Mouse (Mus musculus): ENCODE measurements around the gene Trpc3. TPM values are rescaled to one million over a fixed set of nuclear protein-coding genes. Genes with fewer than 3 reads are reported as not detected.
"Not testable (repeated sequence)": the region's sequence is repeated elsewhere in the genome, so short reads cannot be mapped to it uniquely, and the experiment has no call there.

Trpc3 gene
- polyA plus RNA-seq, 1 experiment from 2014 or later, result 3.2 TPM

DNA sequence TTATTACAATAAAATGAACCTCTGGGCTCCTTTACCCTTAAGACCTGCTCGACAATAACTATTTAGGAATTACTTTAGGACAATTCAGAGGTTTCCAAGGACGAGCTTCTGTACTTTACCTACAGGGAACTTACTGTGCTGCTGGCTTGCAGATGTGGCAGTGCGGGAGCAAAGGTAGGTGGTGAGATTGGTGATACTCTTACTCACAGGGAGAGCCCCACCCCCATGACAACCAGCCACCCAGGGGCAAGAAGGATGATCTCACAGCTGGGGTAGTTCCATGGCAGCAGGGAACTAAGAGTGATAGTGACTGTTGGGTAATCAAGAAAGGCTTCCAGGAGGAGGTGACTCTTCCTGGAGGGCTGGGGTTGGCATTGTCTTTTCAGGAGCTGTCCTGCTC is 46.6 kb downstream of the Trpc3 start:
- Histone ChIP-seq H3K9ac (no peak overlapping the region), H3K4me1 (no peaks in the 10 kb centered on the region), H3K9me3 (no peaks in the 10 kb centered on the region), H3K4me2 (replicated peaks) (no peak overlapping the region), H3K27ac (no peak overlapping the region), H3K4me3 (no peak overlapping the region), H3K36me3 (no peaks in the 10 kb centered on the region), H3K27me3 (no peaks in the 10 kb centered on the region)
- no peak for ATAC-seq (ENCODE audit: low FRiP score, low read depth)
- WGBS, result 75% methylated on average over 3 of the region's 3 CpGs

DNA sequence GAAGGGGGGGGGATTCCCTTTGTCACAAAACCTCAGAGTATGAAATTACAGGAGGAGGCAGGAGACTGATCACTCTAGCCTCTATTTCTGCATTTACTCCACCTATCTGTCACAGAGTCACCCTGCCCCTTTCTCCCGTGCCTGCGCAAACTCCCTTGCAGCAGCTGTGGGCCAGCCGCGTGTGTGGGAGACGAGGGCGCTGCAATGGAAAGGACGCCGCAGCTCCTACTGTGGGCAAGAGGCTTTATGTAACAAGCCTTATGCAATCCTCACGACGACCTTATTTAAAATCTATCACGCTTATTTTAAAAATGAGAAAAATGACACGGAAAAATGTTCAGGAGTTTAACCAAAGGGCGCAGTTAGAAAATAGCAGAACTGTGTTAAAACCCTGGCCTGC is 47.2 kb downstream of the Trpc3 start:
- no peaks in the 10 kb centered on the region; the same call in 1 of the 2 replicates for H3K9me3 ChIP-seq
- H3K36me3 ChIP-seq, result no peaks in the 10 kb centered on the region
- H3K4me2 ChIP-seq (replicated peaks), result no peak overlapping the region
- no peak overlapping the region for H3K4me3 ChIP-seq
- no peak overlapping the region for H3K27ac ChIP-seq
- no peaks in the 10 kb centered on the region for H3K27me3 ChIP-seq
- ATAC-seq (ENCODE audit: low FRiP score, low read depth), result no peak
- no peak overlapping the region for H3K9ac ChIP-seq
- 71% methylated on average over 13 of the region's 13 CpGs for WGBS
- no peaks in the 10 kb centered on the region for H3K4me1 ChIP-seq

DNA sequence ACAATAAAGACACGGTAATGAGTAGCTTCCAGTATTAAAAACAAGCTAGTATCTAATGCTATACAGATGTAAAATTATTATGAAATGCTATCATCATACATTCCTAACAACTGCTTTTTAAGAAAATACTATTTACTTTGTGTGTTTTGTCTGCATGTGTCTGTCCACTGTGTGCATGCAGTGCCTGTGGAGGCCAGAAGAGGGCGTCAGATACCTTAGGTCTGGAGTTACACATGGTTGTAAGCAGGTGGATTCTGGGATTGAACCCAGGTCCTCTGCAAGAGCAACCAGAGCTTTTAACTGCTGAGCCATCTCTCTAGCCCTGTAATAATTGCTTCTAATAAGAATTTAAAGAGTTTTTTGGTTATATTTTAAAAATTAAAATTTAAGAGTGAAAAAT is 49.2 kb downstream of the Trpc3 start:
- Histone ChIP-seq H3K36me3 (no peaks in the 10 kb centered on the region), H3K27ac (no peak overlapping the region), H3K9ac (no peak overlapping the region), H3K9me3 (no peaks in the 10 kb centered on the region; the same call in 1 of the 2 replicates), H3K27me3 (no peaks in the 10 kb centered on the region), H3K4me2 (replicated peaks) (no peak overlapping the region), H3K4me1 (no peaks in the 10 kb centered on the region), H3K4me3 (no peak overlapping the region)
- ATAC-seq (ENCODE audit: low FRiP score, low read depth), result no peak
- 62% methylated on average over 2 of the region's 2 CpGs for WGBS

DNA sequence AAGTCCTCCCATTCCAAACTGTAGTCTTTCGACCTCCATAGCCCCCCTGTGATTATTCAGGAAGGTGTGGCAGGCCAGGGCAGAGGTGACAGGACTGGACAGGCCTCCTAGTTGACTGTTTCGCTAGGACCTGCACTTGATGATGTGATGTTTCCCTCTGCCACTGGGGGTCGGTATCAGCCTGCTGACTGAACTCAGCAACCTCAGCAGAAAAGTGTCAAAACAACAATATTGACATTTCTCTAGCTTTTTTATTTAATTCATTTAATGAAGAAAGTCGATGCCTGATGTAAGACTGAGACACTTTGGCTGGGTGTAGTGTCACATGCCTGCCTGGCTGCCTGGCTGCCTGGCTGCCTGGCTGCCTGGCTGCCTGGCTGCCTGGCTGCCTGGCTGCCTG is 54.5 kb downstream of the Trpc3 start:
- Histone ChIP-seq H3K4me3 (no peak overlapping the region), H3K4me1 (no peaks in the 10 kb centered on the region), H3K27ac (no peak overlapping the region), H3K9me3 (no peaks in the 10 kb centered on the region; the same call in 1 of the 2 replicates), H3K27me3 (no peaks in the 10 kb centered on the region), H3K36me3 (no peaks in the 10 kb centered on the region), H3K9ac (no peak overlapping the region), H3K4me2 (replicated peaks) (no peak overlapping the region)
- 18% methylated on average over 4 of the region's 4 CpGs for WGBS
- ATAC-seq (ENCODE audit: low FRiP score, low read depth), result no peak

DNA sequence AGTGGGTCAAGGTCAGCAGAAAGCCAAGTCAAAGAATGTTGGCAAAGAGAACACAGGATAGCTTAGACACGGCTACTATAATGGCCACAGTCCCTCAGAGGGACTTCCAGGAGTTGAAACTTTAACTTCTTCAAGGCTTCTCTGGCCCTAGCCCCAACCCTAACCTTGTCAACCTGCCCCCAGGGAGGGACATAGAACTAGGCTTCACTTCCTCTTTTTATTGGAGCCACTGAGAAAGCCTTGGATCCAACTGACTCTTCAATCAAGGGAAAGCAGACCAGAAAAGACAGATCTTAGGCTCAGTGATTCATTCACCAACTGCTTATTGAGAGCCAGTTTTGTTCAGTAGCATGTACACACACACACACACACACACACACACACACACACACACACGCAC is 63.2 kb downstream of the Trpc3 start:
- no peak overlapping the region for H3K27ac ChIP-seq
- H3K9me3 ChIP-seq, result no peaks in the 10 kb centered on the region
- no peaks in the 10 kb centered on the region for H3K27me3 ChIP-seq
- no peaks in the 10 kb centered on the region for H3K36me3 ChIP-seq
- H3K4me2 ChIP-seq (replicated peaks), result no peak overlapping the region
- whole genome bisulfite sequencing, result 81% methylated on average over 2 of the region's 2 CpGs
- no peak for ATAC-seq (ENCODE audit: low FRiP score, low read depth)
- no peaks in the 10 kb centered on the region for H3K4me1 ChIP-seq
- no peak overlapping the region for H3K4me3 ChIP-seq
- no peak overlapping the region for H3K9ac ChIP-seq

DNA sequence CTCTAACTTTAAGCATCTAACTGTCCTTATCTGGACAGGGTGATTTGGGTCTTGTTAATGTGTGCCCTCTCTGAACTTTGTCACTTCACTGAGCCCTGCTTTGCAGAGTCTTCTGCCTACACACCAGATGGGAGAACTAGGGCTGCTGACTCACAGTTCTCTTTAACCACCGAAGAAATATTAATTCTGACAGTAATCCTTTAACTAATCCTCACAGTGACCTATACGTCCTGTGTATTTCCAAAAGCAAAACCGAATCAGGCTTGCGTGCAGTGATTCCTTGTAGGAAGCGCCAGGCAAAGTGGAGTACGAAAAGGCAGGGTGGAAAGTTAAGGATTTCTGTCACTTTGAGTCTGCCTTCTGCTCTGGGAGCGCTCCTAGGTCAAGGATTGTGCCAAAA is 71.8 kb downstream of the Trpc3 start:
- H3K4me2 ChIP-seq (replicated peaks), result no peak overlapping the region
- no peak for ATAC-seq (ENCODE audit: low FRiP score, low read depth)
- H3K27ac ChIP-seq, result no peak overlapping the region
- H3K27me3 ChIP-seq, result no peaks in the 10 kb centered on the region
- no peak overlapping the region for H3K4me3 ChIP-seq
- no peaks in the 10 kb centered on the region for H3K9me3 ChIP-seq
- no peak overlapping the region for H3K9ac ChIP-seq
- H3K4me1 ChIP-seq, result peaks cover 3% of the 10 kb centered on the region; the same call in 1 of the 2 replicates
- 73% methylated on average over 7 of the region's 7 CpGs for WGBS
- H3K36me3 ChIP-seq, result no peaks in the 10 kb centered on the region

DNA sequence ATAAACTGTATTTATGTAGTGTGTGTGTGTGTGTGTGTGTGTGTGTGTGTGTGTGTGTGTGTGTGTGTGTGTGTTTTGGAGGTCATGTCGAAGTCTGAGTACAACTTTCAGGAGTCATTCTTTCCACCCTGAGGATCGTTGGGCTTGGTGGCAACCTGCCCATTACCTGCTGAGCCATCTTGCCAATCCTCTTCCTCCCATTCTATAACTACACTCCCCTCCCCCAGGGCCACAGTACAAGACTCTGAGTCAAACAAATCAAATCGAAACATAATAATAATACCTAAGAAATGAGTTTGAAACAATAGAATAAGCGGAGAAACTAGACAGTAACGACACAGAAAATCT is 76.1 kb downstream of the Trpc3 start:
- H3K9ac ChIP-seq, result no peak overlapping the region
- no peak overlapping the region for H3K4me3 ChIP-seq
- 71% methylated on average over 4 of the region's 5 CpGs for WGBS
- H3K36me3 ChIP-seq, result no peaks in the 10 kb centered on the region
- ATAC-seq (ENCODE audit: low FRiP score, low read depth), result no peak
- peak overlapping the region; percentile 69 for H3K4me2 ChIP-seq (replicated peaks)
- no peaks in the 10 kb centered on the region for H3K27me3 ChIP-seq
- no peaks in the 10 kb centered on the region for H3K9me3 ChIP-seq
- peaks cover 9% of the 10 kb centered on the region; the same call in 1 of the 2 replicates for H3K4me1 ChIP-seq
- H3K27ac ChIP-seq, result no peak overlapping the region

DNA sequence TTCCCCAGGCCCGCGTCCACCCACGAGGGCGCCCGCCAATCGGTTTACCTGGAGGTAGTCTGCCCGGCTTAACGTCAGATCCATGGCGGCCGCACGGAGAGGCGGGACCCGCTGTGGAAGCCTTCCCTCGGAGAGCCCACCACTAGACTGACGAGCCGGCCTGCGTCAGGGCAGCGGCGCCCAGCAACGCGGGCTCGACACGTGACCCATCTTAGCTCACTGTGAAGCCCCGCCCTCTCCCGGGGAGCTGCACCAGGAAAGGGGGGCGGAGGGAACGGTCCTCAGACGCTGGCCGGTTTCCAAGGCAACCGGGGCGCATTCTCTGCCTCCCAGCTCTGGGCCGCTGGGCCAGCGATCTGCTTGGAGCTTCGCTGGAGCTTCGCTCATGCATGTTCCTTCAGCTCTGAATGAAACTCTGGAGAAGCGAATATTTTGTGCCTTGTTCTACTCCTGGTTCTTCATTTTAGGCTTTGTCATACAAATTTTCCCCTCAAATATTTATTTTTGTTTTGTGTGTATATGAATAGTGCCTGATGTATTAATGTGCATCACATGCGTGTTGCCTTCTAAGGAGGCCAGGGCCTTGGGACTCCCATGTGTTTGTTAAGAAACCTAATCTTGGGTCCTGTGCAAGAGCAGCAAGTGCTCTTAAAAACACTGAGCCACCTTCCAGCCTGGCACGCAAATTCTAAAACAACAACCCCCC is 76.6 kb downstream of the Trpc3 start, which contains the start of gene Bbs7:
Gene Bbs7 (minus strand): TSS at position 276 of the 706 bp plus-strand sequence.
- H3K9me3 ChIP-seq, result no peaks in the 10 kb centered on the region
- peak within 1 kb of the TSS; percentile 73 for H3K9ac ChIP-seq
- WGBS, result 3% methylated on average over 38 of the region's 38 CpGs
- H3K36me3 ChIP-seq, result no peaks in the 10 kb centered on the region
- peak; percentile 100 for ATAC-seq (ENCODE audit: low FRiP score, low read depth)
- H3K27me3 ChIP-seq, result no peaks in the 10 kb centered on the region
- peak within 1 kb of the TSS; percentile 55 for H3K4me3 ChIP-seq
- peak within 1 kb of the TSS; percentile 69 for H3K4me2 ChIP-seq (replicated peaks)
- H3K4me1 ChIP-seq, result peaks cover 9% of the 10 kb centered on the region; the same call in 1 of the 2 replicates
- no peak within 1 kb of the TSS for H3K27ac ChIP-seq

DNA sequence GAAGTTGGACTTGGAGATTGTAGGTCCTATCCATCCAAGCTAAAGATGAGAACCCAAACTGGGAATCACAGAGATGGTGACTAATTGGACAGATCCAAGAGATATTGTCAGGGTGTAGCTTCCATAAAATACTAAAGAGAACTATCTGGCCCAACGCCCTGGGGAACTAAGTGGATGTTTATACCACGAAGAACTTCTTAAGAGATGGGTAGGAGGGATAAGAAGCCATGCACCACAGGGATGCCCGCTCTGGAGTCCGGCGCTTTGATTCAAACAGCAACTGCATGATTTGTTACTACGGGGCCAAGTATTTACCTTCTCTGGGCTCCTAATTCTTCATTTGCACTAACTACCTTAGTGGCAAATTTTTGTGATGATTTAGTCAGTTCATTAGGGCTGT is 77.3 kb downstream of the Trpc3 start:
- peak overlapping the region; percentile 55 for H3K4me3 ChIP-seq
- H3K4me2 ChIP-seq (replicated peaks), result peak overlapping the region; percentile 69
- peak overlapping the region; percentile 73 for H3K9ac ChIP-seq
- H3K27me3 ChIP-seq, result no peaks in the 10 kb centered on the region
- peak; percentile 28; the same call in 1 of the 2 replicates for ATAC-seq (ENCODE audit: low FRiP score, low read depth)
- peaks cover 9% of the 10 kb centered on the region; the same call in 1 of the 2 replicates for H3K4me1 ChIP-seq
- no peaks in the 10 kb centered on the region for H3K36me3 ChIP-seq
- H3K27ac ChIP-seq, result no peak overlapping the region
- 4% methylated on average over 6 of the region's 6 CpGs for WGBS
- H3K9me3 ChIP-seq, result no peaks in the 10 kb centered on the region

DNA sequence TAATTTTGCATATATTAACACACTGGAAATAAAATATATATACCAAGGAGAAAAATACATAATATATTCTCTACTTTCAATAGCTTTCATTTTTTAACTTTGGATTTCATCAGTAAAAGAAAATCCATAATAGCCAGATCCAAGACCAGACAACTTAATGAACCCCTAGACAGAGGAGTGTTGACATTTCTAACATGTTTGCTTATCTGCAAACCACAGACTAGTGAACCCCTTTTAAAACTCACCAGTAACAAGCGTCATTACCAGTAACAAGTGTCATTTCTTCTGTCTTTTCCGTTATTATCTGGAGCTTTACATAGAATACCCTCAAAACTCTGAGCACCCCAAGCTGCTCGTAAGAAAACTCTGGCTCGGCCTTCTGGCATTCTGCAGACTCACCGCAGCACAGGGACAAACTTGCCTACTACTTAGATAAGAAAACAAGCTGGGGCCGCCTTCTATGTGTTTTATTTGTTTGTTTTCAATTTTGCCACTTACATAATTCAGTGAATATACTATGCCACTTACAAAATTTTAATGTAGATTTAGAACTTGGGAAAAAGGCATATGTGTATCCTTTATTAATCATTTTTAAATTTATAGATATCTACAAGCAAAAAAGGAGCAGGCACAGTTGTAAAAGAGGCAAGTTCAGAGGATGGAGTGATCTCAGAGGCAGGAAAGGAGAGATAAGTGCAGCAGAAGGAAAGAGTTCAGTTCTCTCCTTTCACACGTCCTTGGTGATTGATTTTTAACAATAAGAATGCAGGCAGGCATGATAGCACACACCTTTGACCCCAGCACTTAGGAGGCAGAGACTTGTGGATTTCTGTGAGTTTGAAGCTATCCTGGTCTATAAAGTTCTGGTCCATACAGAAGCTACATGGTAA is 83.8 kb downstream of the Trpc3 start:
- no peak overlapping the region for H3K4me3 ChIP-seq
- no peak overlapping the region for H3K4me2 ChIP-seq (replicated peaks)
- ATAC-seq (ENCODE audit: low FRiP score, low read depth), result no peak
- H3K9me3 ChIP-seq, result no peaks in the 10 kb centered on the region
- peaks cover 3% of the 10 kb centered on the region; the same call in 1 of the 2 replicates for H3K36me3 ChIP-seq
- 84% methylated on average over 7 of the region's 7 CpGs for WGBS
- H3K9ac ChIP-seq, result no peak overlapping the region
- no peaks in the 10 kb centered on the region for H3K27me3 ChIP-seq
- no peaks in the 10 kb centered on the region for H3K4me1 ChIP-seq
- H3K27ac ChIP-seq, result no peak overlapping the region

DNA sequence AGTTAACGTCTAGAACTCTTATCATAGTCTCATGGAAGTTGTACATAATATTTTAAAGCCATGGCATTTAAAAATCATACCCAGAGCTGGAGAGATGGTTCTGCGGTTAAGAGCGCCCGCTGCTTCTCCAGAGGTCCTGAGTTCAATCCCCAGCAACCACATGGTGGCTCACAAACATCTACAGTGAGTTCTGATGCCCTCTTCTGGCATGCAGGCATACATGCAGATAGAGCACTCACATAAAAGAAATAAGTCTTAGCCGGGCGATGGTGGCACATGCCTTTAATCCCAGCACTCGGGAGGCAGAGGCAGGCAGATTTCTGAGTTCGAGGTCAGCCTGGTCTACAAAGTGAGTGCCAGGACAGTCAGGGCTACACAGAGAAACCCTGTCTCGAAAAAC is 90.2 kb downstream of the Trpc3 start:
- H3K9me3 ChIP-seq; ATAC-seq (ENCODE audit: low FRiP score, low read depth); H3K36me3 ChIP-seq; H3K27me3 ChIP-seq; H3K27ac ChIP-seq; H3K4me3 ChIP-seq; H3K4me2 ChIP-seq (replicated peaks); H3K9ac ChIP-seq; H3K4me1 ChIP-seq: not testable (repeated sequence)
- whole genome bisulfite sequencing, result 88% methylated on average over 9 of the region's 9 CpGs

DNA sequence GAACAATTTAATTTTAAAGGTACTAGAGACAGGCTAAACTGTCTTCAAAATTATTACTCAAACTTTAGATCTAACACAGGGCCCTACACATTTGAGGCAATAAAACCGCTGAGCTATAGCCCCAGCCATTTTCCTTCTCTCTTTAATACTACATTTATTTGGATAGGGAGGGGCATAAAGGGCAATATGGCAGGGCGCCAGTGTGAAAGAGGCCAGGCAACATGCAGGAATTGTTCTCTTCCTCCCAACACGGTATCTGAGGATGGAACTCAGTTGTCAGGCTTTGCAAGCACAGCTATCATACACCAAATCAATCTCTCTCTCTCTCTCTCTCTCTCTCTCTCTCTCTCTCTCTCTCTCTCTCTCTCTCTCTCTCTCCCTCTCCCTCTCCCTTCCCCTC is 91.2 kb downstream of the Trpc3 start:
- ATAC-seq (ENCODE audit: low FRiP score, low read depth), result no peak
- H3K36me3 ChIP-seq, result peaks cover 9% of the 10 kb centered on the region; the same call in 1 of the 2 replicates
- no peaks in the 10 kb centered on the region for H3K27me3 ChIP-seq
- peaks cover 2% of the 10 kb centered on the region; the same call in 1 of the 2 replicates for H3K4me1 ChIP-seq
- H3K4me2 ChIP-seq (replicated peaks), result no peak overlapping the region
- H3K4me3 ChIP-seq, result no peak overlapping the region
- H3K27ac ChIP-seq, result no peak overlapping the region
- 68% methylated on average over 3 of the region's 3 CpGs for WGBS
- no peaks in the 10 kb centered on the region for H3K9me3 ChIP-seq
- no peak overlapping the region for H3K9ac ChIP-seq

All from limb, embryonic 13.5 days (tissue).